Mouse (Mus musculus): ENCODE results near the gene Mrgbp.

Mrgbp gene

DNA sequence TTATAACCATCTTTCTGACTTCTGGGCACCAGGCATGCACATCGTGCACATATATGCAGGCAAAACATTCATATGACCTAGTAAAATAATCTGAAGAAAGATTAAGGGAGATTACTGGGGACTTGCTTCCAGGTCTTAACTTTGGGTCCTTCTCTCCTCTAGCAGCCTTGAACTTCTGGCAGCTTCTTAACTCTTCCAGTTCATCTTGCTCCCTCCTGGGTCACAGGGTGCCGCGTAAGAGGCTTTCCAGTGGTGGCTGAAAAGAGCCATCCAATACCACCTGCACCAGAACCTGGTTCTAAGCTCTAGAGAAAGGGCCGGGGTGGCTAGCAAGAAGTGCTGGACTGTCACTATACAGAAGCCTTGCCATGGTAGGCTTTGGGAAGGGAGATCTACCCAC lies 16.4 kb downstream of the Mrgbp start, which contains the start of gene Col9a3:
Gene Col9a3 (plus strand): TSS at position 301 of the 400 bp plus-strand sequence.
- DNase-seq: no peak

DNA sequence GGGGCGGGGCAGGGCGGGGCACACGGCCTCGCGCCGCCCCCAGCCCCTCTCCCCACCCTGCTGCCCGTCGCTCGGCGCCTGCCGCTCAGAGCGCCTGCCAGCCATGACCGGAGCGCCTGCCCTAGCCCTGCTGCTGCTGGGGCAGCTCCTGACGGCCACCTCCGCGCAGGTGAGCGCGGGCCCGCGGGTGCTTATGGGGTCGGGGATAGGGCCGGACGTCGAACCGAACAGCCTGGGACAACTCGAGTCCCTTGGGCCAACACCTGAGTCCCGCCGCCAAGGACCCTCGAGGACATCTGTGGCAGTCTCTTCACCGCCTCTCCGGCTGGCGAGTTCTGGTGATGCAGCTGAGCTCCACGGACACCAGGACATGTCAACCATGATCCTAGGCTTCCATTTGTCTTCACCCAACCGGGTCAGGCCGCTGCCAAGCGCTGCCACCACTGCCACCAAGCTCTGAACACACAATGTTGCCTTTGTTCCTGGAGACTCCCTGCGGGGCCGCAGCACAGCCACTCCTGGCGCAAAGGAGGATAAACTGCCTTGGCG lies 17.1 kb downstream of the Mrgbp start:
- DNase-seq: no peak

DNA sequence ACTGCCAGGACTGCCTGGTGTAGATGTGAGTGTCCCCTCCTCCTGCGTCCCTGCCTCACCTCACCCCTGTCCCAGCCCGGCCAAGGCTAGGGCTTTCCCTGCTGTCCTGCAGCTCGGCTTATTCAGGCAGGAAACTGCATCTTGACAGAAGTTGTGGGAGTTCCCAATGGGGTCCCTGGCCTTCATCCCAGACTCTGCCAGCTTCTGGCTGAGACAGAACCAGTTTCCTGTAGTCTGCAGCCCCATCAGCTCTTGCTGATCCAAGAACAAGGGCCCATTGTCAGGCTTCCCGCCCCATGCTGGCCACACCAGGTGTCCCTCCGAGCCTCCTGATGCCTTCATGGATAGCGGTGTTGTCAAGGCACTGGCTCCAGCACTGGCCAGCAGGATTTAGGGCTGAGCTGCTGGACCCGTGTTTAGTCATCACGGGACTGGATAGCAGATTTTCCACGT lies 19.5 kb downstream of the Mrgbp start:
- DNase-seq: peak; percentile 84

DNA sequence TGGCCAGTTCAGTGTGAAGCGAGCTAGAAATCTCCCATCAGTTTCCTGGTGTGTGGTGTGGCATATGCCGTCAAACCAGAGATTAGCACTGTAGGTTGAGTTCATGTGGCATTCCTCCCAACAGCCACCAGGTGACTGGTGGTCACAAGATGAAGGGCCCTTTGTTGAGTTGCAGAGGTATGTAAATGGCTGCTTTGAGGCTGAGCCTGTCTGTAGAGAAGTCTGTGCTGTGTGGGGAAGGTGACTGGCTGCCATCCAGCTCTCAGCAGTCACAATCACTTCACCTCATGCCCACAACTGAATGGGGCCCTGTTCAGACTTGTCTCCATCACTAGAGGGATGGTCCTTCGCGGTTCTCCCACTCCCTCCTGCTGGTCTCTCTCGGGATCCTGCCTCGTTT lies 23.7 kb downstream of the Mrgbp start:
- DNase-seq: no peak

DNA sequence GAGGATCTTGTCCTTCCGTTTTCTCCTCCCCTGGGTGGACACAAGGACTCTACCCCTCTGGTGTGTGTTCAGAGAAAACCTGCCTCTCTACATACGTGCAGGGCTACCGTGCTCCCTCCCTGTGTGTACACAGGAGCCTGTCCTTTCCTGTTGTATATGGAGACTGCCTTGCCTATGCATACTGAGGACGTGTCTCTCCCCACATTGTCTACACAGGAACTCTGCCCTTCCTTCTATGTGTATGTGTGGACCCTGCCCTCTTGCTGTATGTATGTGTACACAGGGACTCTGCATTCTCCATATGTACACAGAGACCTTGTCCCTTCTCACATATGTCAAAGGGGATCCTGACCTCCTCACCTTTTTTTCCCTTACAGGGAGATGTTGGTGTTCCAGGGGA lies 29.2 kb downstream of the Mrgbp start:
- no peak for DNase-seq

DNA sequence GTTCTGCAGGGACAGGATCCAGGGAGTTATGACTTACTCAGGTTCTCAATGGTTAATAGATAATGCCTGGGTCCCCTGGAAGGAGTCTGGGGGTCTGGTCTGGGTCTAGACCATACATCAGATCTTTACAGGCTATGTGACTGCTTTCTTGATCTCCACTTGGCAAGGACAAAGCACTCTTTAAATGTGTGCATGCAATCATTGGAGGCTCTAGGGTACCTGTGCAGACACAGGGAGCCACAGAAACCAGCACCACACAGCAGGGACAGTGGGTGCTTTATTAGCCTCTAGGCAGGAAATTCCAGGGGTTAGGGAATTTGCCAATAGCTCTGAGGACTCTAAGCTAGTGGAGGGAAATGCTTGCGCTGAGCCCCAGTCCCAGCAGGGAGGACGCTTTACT lies 30.8 kb downstream of the Mrgbp start:
- no peak for DNase-seq

Measured in cerebellum, adult 11-12 months (tissue).